Mouse (Mus musculus) midbrain, embryonic 14.5 days (tissue): Measurements from ENCODE around the gene Dmd. TPM values are rescaled to one million over a fixed set of nuclear protein-coding genes. Genes with fewer than 3 reads are reported as not detected.
"Not testable (repeated sequence)": the region's sequence is repeated elsewhere in the genome, so short reads cannot be mapped to it uniquely, and the experiment has no call there.

ENCODE experiments used
- ATAC-seq: fragments of 200-750 bp; cut with Nextera tagmentation; 2 replicates; pipeline ENCODE4 v1.8.0; 2017; ENCODE audit warnings: moderate number of reproducible peaks, moderate library complexity; ENCODE audit not compliant: low FRiP score, low TSS enrichment
- DNase-seq: peaks from one replicate; pipeline ENCODE4 v3.0.0-alpha.2; 2015
- H3K27ac ChIP-seq: fragments of 300-500 bp; sonication (generic); replicated peaks from 2 replicates; pipeline ENCODE4 v1.5.1; 2014; ENCODE audit warnings: mild to moderate bottlenecking, low read depth, low read length, moderate library complexity
- H3K27me3 ChIP-seq: fragments of 300-500 bp; sonication (generic); 2 replicates; pipeline ENCODE4 v1.6.1; 2014; ENCODE audit warnings: low read length, control low read depth, mixed read lengths; ENCODE audit not compliant: control insufficient read depth, insufficient read depth
- H3K36me3 ChIP-seq: fragments of 300-500 bp; sonication (generic); 2 replicates; pipeline ENCODE4 v1.6.1; 2014; ENCODE audit warnings: low read length, control low read depth; ENCODE audit not compliant: control insufficient read depth, insufficient read depth
- H3K4me1 ChIP-seq: fragments of 300-500 bp; sonication (generic); 2 replicates; pipeline ENCODE4 v1.6.1; 2014; ENCODE audit warnings: mild to moderate bottlenecking, antibody characterized with exemption, low read length, control low read depth; ENCODE audit not compliant: control insufficient read depth, insufficient read depth
- H3K4me2 ChIP-seq: fragments of 300-500 bp; sonication (generic); 2 replicates; pipeline ENCODE4 v1.6.1; 2014; ENCODE audit warnings: mild to moderate bottlenecking, low read length, moderate library complexity
- H3K4me3 ChIP-seq: fragments of 300-500 bp; sonication (generic); replicated peaks from 2 replicates; pipeline ENCODE4 v1.5.1; 2014; ENCODE audit warnings: low read depth, low read length
- H3K9ac ChIP-seq: fragments of 300-500 bp; sonication (generic); replicated peaks from 2 replicates; pipeline ENCODE4 v1.6.1; 2014; ENCODE audit warnings: mild to moderate bottlenecking, low read length, moderate library complexity
- H3K9me3 ChIP-seq: fragments of 300-500 bp; sonication (generic); 2 replicates; pipeline ENCODE4 v1.6.1; 2016; ENCODE audit warnings: low read length, control low read depth, mixed read lengths; ENCODE audit not compliant: control insufficient read depth
- WGBS: fragments of 180-500 bp; shearing (Covaris S2); extraction: QIAGEN DNeasy Blood & Tissue Kit; methylation state at CpG from one replicate; pipeline ENCODE4 v1.1.7; 2014; 5-methylcytosine and 5-hydroxymethylcytosine counted together
- polyA plus RNA-seq: library from polyadenylated mRNA; unstranded; fragments of >200 nt; fragmentation: Nextera tagmentation; extraction: Ambion mirVana; gene quantifications from 2 replicates; pipeline ENCODE4 v1.2.1, GENCODE M21; 2014

The Dmd gene
- polyA plus RNA-seq, 1 experiment from 2014 or later, result 29.0 TPM

GRCm38 (mm10) chrX:83674998-83675397 lies 726.3 kb downstream of the Dmd start:
- no peak for ATAC-seq
- Histone ChIP-seq H3K4me2 (no peak overlapping the region), H3K27me3 (no peaks in the 10 kb centered on the region), H3K4me1 (no peaks in the 10 kb centered on the region), H3K4me3 (no peak overlapping the region), H3K9ac (no peak overlapping the region), H3K9me3 (no peaks in the 10 kb centered on the region), H3K36me3 (no peaks in the 10 kb centered on the region), H3K27ac (no peak overlapping the region)
- peak; percentile 0 for DNase-seq
- 77% methylated on average over 1 of the region's 1 CpGs for WGBS

- Histone ChIP-seq H3K9ac (no peak overlapping the region), H3K4me2 (no peak overlapping the region), H3K27ac (no peak overlapping the region), H3K4me3 (no peak overlapping the region), H3K4me1 (no peaks in the 10 kb centered on the region), H3K36me3 (no peaks in the 10 kb centered on the region), H3K27me3 (no peaks in the 10 kb centered on the region), H3K9me3 (no peaks in the 10 kb centered on the region)
- DNase-seq (no peak), ATAC-seq (no peak)
Measured at GRCm38 (mm10) chrX:83686547-83686946, 737.9 kb downstream of the Dmd start.

GRCm38 (mm10) chrX:83740533-83740932 lies 791.9 kb downstream of the Dmd start:
- ATAC-seq (no peak), DNase-seq (peak; percentile 73)
- Histone ChIP-seq H3K27me3 (no peaks in the 10 kb centered on the region), H3K4me1 (no peaks in the 10 kb centered on the region), H3K27ac (no peak overlapping the region), H3K9ac (no peak overlapping the region), H3K4me3 (no peak overlapping the region), H3K4me2 (no peak overlapping the region), H3K36me3 (no peaks in the 10 kb centered on the region), H3K9me3 (no peaks in the 10 kb centered on the region)
- 9% methylated on average over 1 of the region's 1 CpGs for WGBS

GRCm38 (mm10) chrX:83746301-83747008 lies 797.8 kb downstream of the Dmd start:
- DNase-seq (peak; percentile 54), ATAC-seq (peak; percentile 57; the same call in 1 of the 2 replicates)
- WGBS, result 37% methylated on average over 4 of the region's 4 CpGs

GRCm38 (mm10) chrX:83787406-83787805 lies 838.7 kb downstream of the Dmd start:
- no peaks in the 10 kb centered on the region for H3K9me3 ChIP-seq
- no peak overlapping the region for H3K4me3 ChIP-seq
- no peaks in the 10 kb centered on the region for H3K27me3 ChIP-seq
- H3K27ac ChIP-seq, result no peak overlapping the region
- H3K4me2 ChIP-seq, result no peak overlapping the region
- H3K4me1 ChIP-seq, result no peaks in the 10 kb centered on the region
- H3K36me3 ChIP-seq, result no peaks in the 10 kb centered on the region
- ATAC-seq, result no peak
- H3K9ac ChIP-seq, result no peak overlapping the region
- peak; percentile 56 for DNase-seq

More at GRCm38 (mm10) chrX:83746301-83747008, 797.8 kb downstream of the Dmd start:
- Histone ChIP-seq H3K4me1 (no peaks in the 10 kb centered on the region), H3K27ac (no peak overlapping the region), H3K4me3 (no peak overlapping the region), H3K9me3 (no peaks in the 10 kb centered on the region), H3K36me3 (no peaks in the 10 kb centered on the region), H3K27me3 (no peaks in the 10 kb centered on the region), H3K4me2 (no peak overlapping the region), H3K9ac (no peak overlapping the region)

- WGBS, result 51% methylated on average over 9 of the region's 9 CpGs
Measured at GRCm38 (mm10) chrX:83867469-83867868, 918.8 kb downstream of the Dmd start.

GRCm38 (mm10) chrX:83875389-83875788 lies 926.7 kb downstream of the Dmd start:
- not testable (repeated sequence) for ATAC-seq, DNase-seq, H3K27ac ChIP-seq, H3K4me2 ChIP-seq, H3K4me1 ChIP-seq, H3K36me3 ChIP-seq, H3K27me3 ChIP-seq, H3K9me3 ChIP-seq, H3K4me3 ChIP-seq, H3K9ac ChIP-seq
- 88% methylated on average over 11 of the region's 11 CpGs for WGBS

More at GRCm38 (mm10) chrX:83867469-83867868, 918.8 kb downstream of the Dmd start:
- H3K9ac ChIP-seq, H3K27ac ChIP-seq, H3K4me1 ChIP-seq, H3K4me3 ChIP-seq, H3K36me3 ChIP-seq, H3K9me3 ChIP-seq, ATAC-seq, H3K27me3 ChIP-seq, H3K4me2 ChIP-seq: not testable (repeated sequence)
- DNase-seq, result peak; percentile 54

- ATAC-seq, result no peak
- Histone ChIP-seq H3K36me3 (no peaks in the 10 kb centered on the region), H3K27me3 (no peaks in the 10 kb centered on the region), H3K9me3 (no peaks in the 10 kb centered on the region), H3K4me1 (no peaks in the 10 kb centered on the region), H3K9ac (no peak overlapping the region), H3K4me3 (no peak overlapping the region), H3K27ac (no peak overlapping the region), H3K4me2 (no peak overlapping the region)
- 65% methylated on average over 1 of the region's 1 CpGs for WGBS
- DNase-seq, result no peak
Measured at GRCm38 (mm10) chrX:83975895-83976294, 1027.2 kb downstream of the Dmd start.

GRCm38 (mm10) chrX:84001294-84001693 lies 1052.6 kb downstream of the Dmd start:
- Histone ChIP-seq H3K27ac (no peak overlapping the region), H3K27me3 (no peaks in the 10 kb centered on the region), H3K4me2 (no peak overlapping the region), H3K9me3 (no peaks in the 10 kb centered on the region), H3K4me3 (no peak overlapping the region), H3K4me1 (no peaks in the 10 kb centered on the region), H3K36me3 (no peaks in the 10 kb centered on the region), H3K9ac (no peak overlapping the region)
- DNase-seq (peak; percentile 71), ATAC-seq (no peak)
- WGBS, result 42% methylated on average over 7 of the region's 7 CpGs
